Mouse (Mus musculus): Measurements from ENCODE around the gene Thbs4.

DNA sequence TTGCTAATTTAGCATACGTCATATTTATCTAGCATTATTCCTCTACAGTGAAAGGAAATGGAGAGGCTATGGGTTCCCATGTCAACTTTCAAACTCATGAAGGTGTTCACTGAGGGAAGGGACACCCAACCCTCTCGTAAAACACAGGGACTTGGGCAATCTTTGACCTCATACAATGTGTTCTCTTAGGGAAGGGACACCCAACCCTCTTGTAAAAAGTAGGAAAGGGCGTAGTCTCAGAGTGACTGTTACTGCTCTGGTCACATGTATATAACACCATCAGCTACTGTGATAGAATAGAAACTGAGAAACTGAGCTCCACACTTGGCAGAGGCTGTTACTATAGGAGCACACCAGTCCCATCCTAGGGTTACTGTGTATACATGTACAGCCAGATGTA lies 13.2 kb upstream of the Thbs4 start:
- no peak for TF ChIP-seq CTCF (IDR thresholded peaks at IDR 0.05; ENCODE audit: control insufficient read depth, insufficient read depth, insufficient read length)
- no peak for TF ChIP-seq USF1 (IDR thresholded peaks at IDR 0.05; ENCODE audit: low read depth)
- TF ChIP-seq CEBPB (IDR thresholded peaks at IDR 0.05; ENCODE audit: low read depth) = no peak

Data from C2C12 (cell line).